Mouse (Mus musculus) hindbrain, embryonic 16.5 days (tissue): ENCODE measurements around the gene St8sia1. TPM values are rescaled to one million over a fixed set of nuclear protein-coding genes. Genes with fewer than 3 reads are reported as not detected.

ENCODE experiments used
- ATAC-seq: fragments of 200-750 bp; cut with Nextera tagmentation; 2 replicates; pipeline ENCODE4 v1.8.0; 2017; ENCODE audit warnings: moderate TSS enrichment, moderate library complexity
- H3K27ac ChIP-seq: fragments of 300-500 bp; sonication (generic); 2 replicates; pipeline ENCODE4 v1.5.1; 2014; ENCODE audit warnings: low read depth, mild to moderate bottlenecking, control low read depth, low read length, moderate library complexity
- H3K27me3 ChIP-seq: fragments of 300-500 bp; sonication (generic); replicated peaks from 2 replicates; pipeline ENCODE4 v1.6.1; 2014; ENCODE audit warnings: low read length; ENCODE audit not compliant: control insufficient read depth, insufficient read depth
- H3K36me3 ChIP-seq: fragments of 300-500 bp; sonication (generic); 2 replicates; pipeline ENCODE4 v1.6.1; 2014; ENCODE audit warnings: mild to moderate bottlenecking, low read length, moderate library complexity, mixed read lengths; ENCODE audit not compliant: control insufficient read depth, insufficient read depth
- H3K4me1 ChIP-seq: fragments of 300-500 bp; sonication (generic); 2 replicates; pipeline ENCODE4 v1.6.1; 2014; ENCODE audit warnings: low read depth, low read length; ENCODE audit not compliant: control insufficient read depth, insufficient read depth
- H3K4me2 ChIP-seq: fragments of 300-500 bp; sonication (generic); 2 replicates; pipeline ENCODE4 v1.6.1; 2014; ENCODE audit warnings: mild to moderate bottlenecking, low read length, control low read depth, moderate library complexity
- H3K4me3 ChIP-seq: fragments of 300-500 bp; sonication (generic); 2 replicates; pipeline ENCODE4 v1.5.1; 2014; ENCODE audit warnings: mild to moderate bottlenecking, low read length, control low read depth, moderate library complexity
- H3K9ac ChIP-seq: fragments of 300-500 bp; sonication (generic); 2 replicates; pipeline ENCODE4 v1.6.1; 2014; ENCODE audit warnings: low read depth, mild to moderate bottlenecking, control low read depth, low read length, moderate library complexity
- H3K9me3 ChIP-seq: fragments of 300-500 bp; sonication (generic); 2 replicates; pipeline ENCODE4 v1.6.1; 2014; ENCODE audit warnings: mild to moderate bottlenecking, low read length, moderate library complexity; ENCODE audit not compliant: control insufficient read depth
- WGBS: fragments of 180-500 bp; shearing (Covaris S2); extraction: QIAGEN DNeasy Blood & Tissue Kit; methylation state at CpG from one replicate; pipeline ENCODE4 v1.1.7; 2014; 5-methylcytosine and 5-hydroxymethylcytosine counted together
- polyA plus RNA-seq: library from polyadenylated mRNA; unstranded; fragments of >200 nt; fragmentation: Nextera tagmentation; extraction: Ambion mirVana; gene quantifications from 2 replicates; pipeline ENCODE4 v1.2.1, GENCODE M21; 2015

St8sia1 gene
- polyA plus RNA-seq, 1 experiment from 2014 or later, result 6.0 TPM

DNA sequence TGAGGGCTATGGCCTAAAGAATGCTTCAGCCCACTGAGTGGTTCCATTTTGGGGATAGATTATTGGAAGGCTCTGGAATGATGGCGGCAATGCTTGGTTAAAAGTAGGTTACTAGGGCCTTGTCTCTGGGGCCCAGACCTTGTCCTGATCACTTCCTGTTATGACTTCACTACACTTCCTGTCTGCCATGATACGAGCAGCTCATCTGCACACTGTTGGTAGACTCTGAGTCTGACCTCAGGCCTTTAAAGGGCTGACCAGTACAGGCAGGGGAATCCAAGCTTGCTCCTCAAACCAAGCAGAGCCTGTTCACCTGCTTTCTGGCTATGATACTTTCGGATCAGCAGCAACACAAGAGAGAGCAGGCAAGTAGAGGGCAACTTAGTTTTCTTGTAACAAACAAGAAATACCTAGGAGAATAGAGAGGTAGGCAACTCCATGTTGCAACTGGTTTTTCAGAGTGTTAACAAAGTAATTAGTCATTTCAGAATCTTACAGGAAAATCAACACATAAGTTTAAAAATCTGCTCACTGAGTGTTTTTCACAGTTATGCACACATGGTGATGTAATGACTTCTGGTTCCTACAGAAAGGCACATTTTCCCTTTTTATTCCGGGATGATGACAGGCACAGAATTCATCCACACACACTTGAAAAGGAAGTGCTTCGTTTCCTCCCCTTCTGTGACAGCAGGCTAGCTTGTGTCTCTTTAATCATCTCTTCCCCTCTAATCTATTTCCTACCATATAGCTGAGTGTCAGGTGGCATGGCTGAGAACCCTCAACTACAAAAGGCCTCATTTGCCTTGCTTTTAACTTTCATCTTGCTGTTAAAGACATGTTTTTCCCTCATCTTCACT is 55.1 kb downstream of the St8sia1 start:
- H3K4me1 ChIP-seq, result no peaks in the 10 kb centered on the region
- no peak overlapping the region for H3K4me3 ChIP-seq
- WGBS, result 78% methylated on average over 5 of the region's 5 CpGs
- no peak overlapping the region for H3K27ac ChIP-seq
- H3K9me3 ChIP-seq, result 0 out of 2 replicates have a peak, but pooled peaks cover 2% of the 10 kb centered on the region
- no peak for ATAC-seq
- no peaks in the 10 kb centered on the region for H3K27me3 ChIP-seq
- H3K4me2 ChIP-seq, result no peak overlapping the region
- no peak overlapping the region for H3K9ac ChIP-seq
- H3K36me3 ChIP-seq, result no peaks in the 10 kb centered on the region

DNA sequence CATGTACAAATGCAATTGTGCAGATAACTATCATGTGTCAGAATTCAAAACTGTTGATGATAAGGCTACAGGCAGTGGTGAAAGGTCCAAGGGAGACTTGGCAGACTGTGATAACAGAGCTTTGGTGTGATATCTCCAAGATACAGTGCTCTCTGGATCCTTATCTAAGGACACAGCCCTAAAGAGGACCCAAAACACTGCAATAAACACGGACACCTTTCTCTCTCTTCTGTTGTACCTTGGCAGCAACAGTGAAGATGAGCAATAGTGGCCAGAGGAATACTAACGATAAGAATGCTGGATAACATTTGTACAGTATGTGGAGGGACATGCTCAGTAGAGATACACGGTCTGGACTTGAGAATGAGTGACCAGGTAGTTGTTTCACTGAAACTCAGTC is 55.8 kb downstream of the St8sia1 start:
- Histone ChIP-seq H3K27me3 (no peaks in the 10 kb centered on the region), H3K9me3 (0 out of 2 replicates have a peak, but pooled peaks cover 2% of the 10 kb centered on the region), H3K4me3 (no peak overlapping the region), H3K4me2 (no peak overlapping the region), H3K9ac (no peak overlapping the region), H3K36me3 (no peaks in the 10 kb centered on the region), H3K27ac (no peak overlapping the region), H3K4me1 (no peaks in the 10 kb centered on the region)
- 92% methylated on average over 3 of the region's 3 CpGs for WGBS
- no peak for ATAC-seq

GRCm38 (mm10) chr6:142895371-142895770 is 68.9 kb downstream of the St8sia1 start:
- no peak for ATAC-seq
- Histone ChIP-seq H3K4me2 (no peak overlapping the region), H3K27me3 (no peaks in the 10 kb centered on the region), H3K36me3 (no peaks in the 10 kb centered on the region), H3K27ac (no peak overlapping the region), H3K4me3 (no peak overlapping the region), H3K9me3 (no peaks in the 10 kb centered on the region), H3K4me1 (no peaks in the 10 kb centered on the region), H3K9ac (no peak overlapping the region)
- WGBS, result 93% methylated on average over 3 of the region's 3 CpGs

GRCm38 (mm10) chr6:142893716-142894115 is 70.5 kb downstream of the St8sia1 start:
- H3K4me1 ChIP-seq, result no peaks in the 10 kb centered on the region
- H3K27ac ChIP-seq, result no peak overlapping the region
- H3K4me2 ChIP-seq, result no peak overlapping the region
- H3K9ac ChIP-seq, result no peak overlapping the region
- WGBS, result 80% methylated on average over 4 of the region's 4 CpGs
- no peak for ATAC-seq
- no peaks in the 10 kb centered on the region for H3K36me3 ChIP-seq
- no peaks in the 10 kb centered on the region for H3K9me3 ChIP-seq
- no peak overlapping the region for H3K4me3 ChIP-seq
- H3K27me3 ChIP-seq, result no peaks in the 10 kb centered on the region

- Histone ChIP-seq H3K27ac (no peak overlapping the region), H3K9ac (no peak overlapping the region), H3K27me3 (no peaks in the 10 kb centered on the region), H3K9me3 (no peaks in the 10 kb centered on the region), H3K36me3 (no peaks in the 10 kb centered on the region), H3K4me3 (no peak overlapping the region), H3K4me2 (no peak overlapping the region), H3K4me1 (no peaks in the 10 kb centered on the region)
- 96% methylated on average over 6 of the region's 6 CpGs for WGBS
- ATAC-seq, result no peak
These were observed 73.9 kb downstream of the St8sia1 start for GRCm38 (mm10) chr6:142890321-142890720.

DNA sequence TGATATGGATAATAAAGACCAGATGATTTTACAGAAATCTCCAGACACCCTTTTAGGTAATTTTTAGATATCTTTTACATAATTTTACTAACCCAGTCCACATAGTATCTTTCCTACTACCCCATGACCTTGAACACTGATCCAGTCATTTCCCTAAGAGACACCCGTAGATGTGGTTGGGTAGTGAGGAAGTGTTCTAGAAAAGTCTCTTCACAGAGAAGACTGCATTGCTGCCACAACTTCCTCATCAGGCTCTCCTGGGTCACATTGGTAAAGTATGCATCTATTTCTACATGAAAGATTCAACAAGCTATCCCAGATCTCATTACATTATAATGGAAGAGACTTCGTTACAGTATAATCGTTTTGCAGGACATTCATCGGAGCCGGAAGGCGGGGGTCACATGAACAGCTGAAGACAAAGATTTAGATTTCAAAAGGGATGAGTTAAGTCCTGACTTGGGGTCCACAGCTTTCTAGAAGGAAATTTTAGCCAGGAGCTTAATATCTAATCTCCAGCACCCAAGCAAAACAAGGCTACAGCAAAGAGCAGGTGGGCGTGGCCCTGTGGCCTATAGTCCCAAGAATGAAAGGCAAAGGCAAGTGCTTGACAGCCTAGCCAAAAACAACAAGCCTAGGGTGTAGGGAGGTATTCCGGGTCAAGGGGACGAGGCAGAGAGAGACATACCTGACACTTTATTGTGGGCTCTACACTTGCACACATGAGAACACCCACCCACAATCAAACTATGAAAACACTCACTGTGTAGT is 75.1 kb downstream of the St8sia1 start:
- no peaks in the 10 kb centered on the region for H3K36me3 ChIP-seq
- no peak overlapping the region for H3K27ac ChIP-seq
- ATAC-seq, result no peak
- no peak overlapping the region for H3K4me2 ChIP-seq
- no peak overlapping the region for H3K9ac ChIP-seq
- H3K4me1 ChIP-seq, result no peaks in the 10 kb centered on the region
- no peaks in the 10 kb centered on the region for H3K9me3 ChIP-seq
- WGBS, result 93% methylated on average over 9 of the region's 9 CpGs
- no peak overlapping the region for H3K4me3 ChIP-seq
- no peaks in the 10 kb centered on the region for H3K27me3 ChIP-seq

- no peak for ATAC-seq
- no peaks in the 10 kb centered on the region for H3K4me1 ChIP-seq
- no peak overlapping the region for H3K4me2 ChIP-seq
- H3K9ac ChIP-seq, result no peak overlapping the region
- no peak overlapping the region for H3K4me3 ChIP-seq
- H3K9me3 ChIP-seq, result no peaks in the 10 kb centered on the region
- no peaks in the 10 kb centered on the region for H3K36me3 ChIP-seq
- no peaks in the 10 kb centered on the region for H3K27me3 ChIP-seq
- 80% methylated on average over 6 of the region's 6 CpGs for WGBS
- no peak overlapping the region for H3K27ac ChIP-seq
These were observed 75.9 kb downstream of the St8sia1 start for GRCm38 (mm10) chr6:142888346-142888745.

DNA sequence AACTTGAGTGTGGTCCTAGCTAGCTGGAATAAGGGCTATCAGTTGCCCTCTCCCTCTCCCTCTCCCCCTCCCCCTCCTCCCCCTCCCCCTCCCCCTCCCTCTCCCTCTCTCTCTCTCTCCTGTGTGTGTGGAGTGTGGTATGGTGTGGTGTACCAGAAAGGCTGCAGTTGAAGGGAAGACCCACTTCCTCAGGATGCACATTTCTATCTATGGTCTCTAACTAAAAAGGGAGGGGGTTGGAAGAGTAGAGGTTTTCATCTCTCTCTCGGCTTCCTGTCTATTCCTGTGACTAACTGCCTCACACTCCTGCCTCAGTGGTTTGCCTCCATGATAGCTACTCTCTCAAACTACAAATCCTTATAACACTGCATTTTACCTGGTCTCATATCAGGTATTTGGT is 76.9 kb downstream of the St8sia1 start:
- H3K4me1 ChIP-seq, result no peaks in the 10 kb centered on the region
- H3K27ac ChIP-seq, result no peak overlapping the region
- no peak overlapping the region for H3K9ac ChIP-seq
- no peak overlapping the region for H3K4me2 ChIP-seq
- no peak overlapping the region for H3K4me3 ChIP-seq
- no peaks in the 10 kb centered on the region for H3K36me3 ChIP-seq
- H3K27me3 ChIP-seq, result no peaks in the 10 kb centered on the region
- 67% methylated on average over 1 of the region's 1 CpGs for WGBS
- no peaks in the 10 kb centered on the region for H3K9me3 ChIP-seq
- no peak for ATAC-seq

DNA sequence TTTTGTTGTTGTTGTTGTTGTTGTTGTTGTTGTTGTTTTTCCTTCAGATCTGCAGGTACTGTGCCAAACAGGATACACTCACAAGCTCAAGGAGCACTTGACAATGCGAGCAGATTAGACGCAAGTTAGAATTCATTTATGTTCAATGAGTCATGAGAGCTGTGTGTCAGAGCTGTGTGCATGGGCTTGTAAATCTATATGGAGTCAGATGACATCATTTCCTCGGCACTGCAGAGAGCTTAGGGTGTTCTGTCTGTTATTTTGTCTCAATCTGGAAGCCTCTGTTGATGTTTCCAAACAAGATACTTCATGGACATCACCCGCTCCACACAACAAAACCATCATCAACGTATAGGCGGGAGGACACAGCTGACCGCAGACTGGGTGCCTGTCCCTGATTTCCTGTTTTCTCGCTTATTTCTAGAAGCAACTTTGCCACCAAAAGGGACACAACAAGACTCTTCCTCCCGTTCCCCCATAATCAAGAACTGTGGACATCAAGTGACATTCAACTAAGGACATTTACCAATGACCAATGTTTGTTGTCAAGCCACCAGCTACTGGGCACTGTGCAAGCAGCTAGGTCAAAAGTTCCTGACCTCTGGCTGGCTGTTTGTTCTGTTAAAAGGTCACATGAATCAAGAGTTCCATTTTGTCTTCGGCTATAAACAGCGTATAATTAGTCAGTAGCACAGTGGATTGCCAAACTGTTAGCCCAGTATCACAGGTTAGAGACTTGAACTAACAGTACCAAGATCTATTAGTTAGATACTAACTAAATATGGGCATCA is 78.7 kb downstream of the St8sia1 start:
- Histone ChIP-seq H3K36me3 (no peaks in the 10 kb centered on the region), H3K9me3 (no peaks in the 10 kb centered on the region), H3K27ac (no peak overlapping the region), H3K27me3 (no peaks in the 10 kb centered on the region), H3K4me1 (no peaks in the 10 kb centered on the region), H3K4me2 (no peak overlapping the region), H3K9ac (no peak overlapping the region), H3K4me3 (no peak overlapping the region)
- 81% methylated on average over 11 of the region's 11 CpGs for WGBS
- ATAC-seq, result no peak
